20 mouse cellular contexts compared by ENCODE assay signal in the genomic region with DNA sequence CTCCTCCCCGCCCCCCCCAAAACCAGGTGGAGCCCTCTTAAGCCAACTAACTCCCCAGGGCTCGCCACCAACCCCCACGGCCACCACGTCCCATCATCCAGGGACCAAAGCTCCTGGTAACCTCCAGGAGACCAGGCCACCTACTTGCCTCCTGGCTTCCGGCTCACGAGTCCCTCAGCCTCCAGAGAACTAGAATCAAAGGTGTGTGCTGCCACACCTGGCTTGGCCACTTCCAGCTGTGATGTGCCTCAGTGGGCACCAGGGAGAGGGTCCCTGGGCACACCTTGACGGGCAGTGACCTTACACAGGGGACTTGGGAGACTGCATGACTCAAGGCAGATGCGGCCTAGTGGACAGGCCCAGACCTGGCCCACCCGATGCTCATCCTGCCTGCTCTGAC. TPM values are rescaled to one million over a fixed set of nuclear protein-coding genes. Genes with fewer than 3 reads are reported as not detected.
A peak's percentile ranks its signal among the peaks of the same experiment; 100 is the strongest.
DNase-seq lines count a peak whose midpoint lies in the region; ATAC-seq and TF ChIP-seq lines count a peak whose summit lies in the region.
"Had no signal": no experiment of that assay in that cellular context is flagged by ENCODE, and none has a peak within 500 bp of the region (broad histone marks: within the 10 kb centered on the region; RNA-seq: fewer than 3 reads in every experiment).

No protein-coding gene starts in this region.

- no peak overlapping the region for H3K4me3 ChIP-seq in heart, embryonic 13.5 days
- no peak overlapping the region for H3K4me3 ChIP-seq in midbrain, embryonic 12.5 days
- H3K4me3 ChIP-seq in midbrain, embryonic 14.5 days (replicated peaks; ENCODE audit: low read depth, low read length), result no peak overlapping the region
- no peak overlapping the region for H3K4me3 ChIP-seq in ES-E14 (ENCODE audit: insufficient read depth in 1 of 2, low read depth in 1 of 2, low read length in 2 of 2, poor library complexity in 1 of 2, severe bottlenecking in 1 of 2)
- no peak overlapping the region for H3K4me3 ChIP-seq in hindbrain, embryonic 14.5 days (replicated peaks; ENCODE audit: low read length)
- H3K4me3 ChIP-seq: erythroblast, embryonic 14.5 days had no signal

- intact Hi-C loops in heart, postnatal 14 days (cut with DNase I), result loop anchor here (2.0 kb wide), 2 partner anchors 63 to 121 kb away; no protein-coding TSS in a partner anchor

- ATAC-seq in heart, embryonic 13.5 days (ENCODE audit: extremely low read depth, insufficient number of reproducible peaks, low FRiP score, low TSS enrichment), result no peak
- ATAC-seq in midbrain, embryonic 12.5 days (ENCODE audit: low FRiP score, low read depth), result no peak
- ATAC-seq in midbrain, embryonic 14.5 days (ENCODE audit: low FRiP score, low TSS enrichment), result no peak
- no peak for ATAC-seq in hindbrain, embryonic 14.5 days (ENCODE audit: low FRiP score)
- ATAC-seq: liver, postnatal 0 days had no signal

- no peaks in the 10 kb centered on the region for H3K27me3 ChIP-seq in heart, embryonic 13.5 days (replicated peaks)
- H3K27me3 ChIP-seq in midbrain, embryonic 12.5 days, result no peaks in the 10 kb centered on the region
- H3K27me3 ChIP-seq in midbrain, embryonic 14.5 days (ENCODE audit: control insufficient read depth, insufficient read depth, low read length), result no peaks in the 10 kb centered on the region; the same call in 1 of the 2 replicates
- H3K27me3 ChIP-seq in hindbrain, embryonic 14.5 days (ENCODE audit: control insufficient read depth, insufficient read depth, low read length), result no peaks in the 10 kb centered on the region

- DNase-seq in heart, postnatal 14 days, result no peak
- no peak for DNase-seq in midbrain, embryonic 14.5 days
- DNase-seq in ES-E14 (ENCODE audit: low read depth, low spot score), result no peak
- no peak for DNase-seq in hindbrain, embryonic 14.5 days (ENCODE audit: low spot score)
- no peak for DNase-seq in ovary, postnatal 36 days (ENCODE audit: low spot score)
- DNase-seq: adrenal gland, adult 2 months; cerebellum, adult 11 months; cerebellum, postnatal 14 days; embryo, embryonic 11 days; gastrocnemius, postnatal 36 days; kidney, adult 2 months; kidney, postnatal 36 days; liver; liver, postnatal 0 days; right cerebral cortex, postnatal 25 days; thymus, postnatal 36 days had no signal

- in situ Hi-C loops in ES-E14 (cut with MboI; ENCODE audit: low sequenced_read_pairs in 2 of 2, unreplicated experiment in 2 of 2), result no loop called here

- no peaks in the 10 kb centered on the region for H3K9me3 ChIP-seq in heart, embryonic 13.5 days
- no peaks in the 10 kb centered on the region for H3K9me3 ChIP-seq in midbrain, embryonic 12.5 days
- no peaks in the 10 kb centered on the region for H3K9me3 ChIP-seq in midbrain, embryonic 14.5 days (ENCODE audit: control insufficient read depth, low read length)
- no peaks in the 10 kb centered on the region for H3K9me3 ChIP-seq in ES-E14 (ENCODE audit: control insufficient read depth, insufficient read depth, low read depth, low read length)
- no peaks in the 10 kb centered on the region for H3K9me3 ChIP-seq in hindbrain, embryonic 14.5 days (ENCODE audit: control insufficient read depth, low read length)

- H3K36me3 ChIP-seq in heart, embryonic 13.5 days, result peaks cover 26% of the 10 kb centered on the region
- H3K36me3 ChIP-seq in midbrain, embryonic 12.5 days, result peaks cover 23% of the 10 kb centered on the region
- H3K36me3 ChIP-seq in midbrain, embryonic 14.5 days (ENCODE audit: control insufficient read depth, insufficient read depth, low read length), result peaks cover 24% of the 10 kb centered on the region
- peaks cover 1% of the 10 kb centered on the region; the same call in 1 of the 2 replicates for H3K36me3 ChIP-seq in ES-E14 (ENCODE audit: control insufficient read depth, insufficient read depth, low read length, poor library complexity, severe bottlenecking)
- peaks cover 27% of the 10 kb centered on the region for H3K36me3 ChIP-seq in hindbrain, embryonic 14.5 days (replicated peaks; ENCODE audit: control insufficient read depth, insufficient read depth)

- WGBS in heart, embryonic 13.5 days, result 69% methylated on average over 9 of the region's 9 CpGs
- WGBS in midbrain, embryonic 12.5 days, result 76% methylated on average over 9 of the region's 9 CpGs
- 78% methylated on average over 9 of the region's 9 CpGs for WGBS in midbrain, embryonic 14.5 days
- WGBS in hindbrain, embryonic 14.5 days, result 84% methylated on average over 9 of the region's 9 CpGs

- peaks cover 13% of the 10 kb centered on the region for H3K4me1 ChIP-seq in heart, embryonic 13.5 days
- H3K4me1 ChIP-seq in midbrain, embryonic 12.5 days, result peaks cover 6% of the 10 kb centered on the region
- peaks cover 4% of the 10 kb centered on the region; the same call in 1 of the 2 replicates for H3K4me1 ChIP-seq in midbrain, embryonic 14.5 days (ENCODE audit: control insufficient read depth, insufficient read depth, low read length)
- peaks cover 0 to 22% of the 10 kb centered on the region in 2 experiments; a peak in 2 of 4 replicates for H3K4me1 ChIP-seq in ES-E14 (ENCODE audit: control insufficient read depth in 2 of 2, insufficient read depth in 2 of 2, low read length in 2 of 2, poor library complexity in 1 of 2)
- H3K4me1 ChIP-seq in hindbrain, embryonic 14.5 days (replicated peaks; ENCODE audit: control insufficient read depth, insufficient read depth, low read length), result peaks cover 3% of the 10 kb centered on the region

- peak overlapping the region; percentile 27; the same call in 1 of the 2 replicates for H3K4me2 ChIP-seq in heart, embryonic 13.5 days
- H3K4me2 ChIP-seq in midbrain, embryonic 12.5 days (replicated peaks), result no peak overlapping the region
- no peak overlapping the region for H3K4me2 ChIP-seq in midbrain, embryonic 14.5 days (ENCODE audit: low read length)
- no peak overlapping the region for H3K4me2 ChIP-seq in hindbrain, embryonic 14.5 days (replicated peaks)

- no peak overlapping the region for H3K27ac ChIP-seq in heart, embryonic 13.5 days (replicated peaks)
- no peak overlapping the region for H3K27ac ChIP-seq in midbrain, embryonic 12.5 days (replicated peaks)
- H3K27ac ChIP-seq in midbrain, embryonic 14.5 days (replicated peaks; ENCODE audit: low read depth, low read length), result no peak overlapping the region
- H3K27ac ChIP-seq in ES-E14 (ENCODE audit: insufficient read depth, low read depth, low read length, poor library complexity, severe bottlenecking), result peak overlapping the region; percentile 83
- H3K27ac ChIP-seq in hindbrain, embryonic 14.5 days, result no peak overlapping the region

- 0 out of 2 replicates have a peak overlapping the region, but pooled peaks have one; percentile 44 for H3K9ac ChIP-seq in heart, embryonic 13.5 days
- peak overlapping the region; percentile 34; the same call in 1 of the 2 replicates for H3K9ac ChIP-seq in midbrain, embryonic 12.5 days (replicated peaks)
- no peak overlapping the region for H3K9ac ChIP-seq in midbrain, embryonic 14.5 days (replicated peaks; ENCODE audit: low read length)
- H3K9ac ChIP-seq in ES-E14 (ENCODE audit: insufficient read depth, low read depth, low read length, poor library complexity, severe bottlenecking), result peak overlapping the region; percentile 7; the same call in 1 of the 2 replicates
- H3K9ac ChIP-seq in hindbrain, embryonic 14.5 days, result peak overlapping the region; percentile 7; the same call in 1 of the 2 replicates
- H3K9ac ChIP-seq: liver, postnatal 0 days had no signal

TF ChIP-seq in ES-E14, 5 proteins besides CTCF, POLR2A, EP300 and RAD21 (continues in another document):
- TF ChIP-seq MAFK (IDR thresholded peaks at IDR 0.05; ENCODE audit: insufficient read depth, low read depth, low read length), result no peak

RNA-seq across cellular contexts. Expression of a gene that starts 4.3 kb away (rescaled TPM):
- 72.4 and 80.9 TPM in 2 replicates for polyA plus RNA-seq in heart, embryonic 13.5 days (2015; fragmentation: Nextera tagmentation; extraction: Ambion mirVana)
- 10 to 100 TPM; 21.7 to 24.0 TPM for total RNA-seq in heart, postnatal 14 days (2021)
- 90.4 and 97.0 TPM in 2 replicates for polyA plus RNA-seq in midbrain, embryonic 12.5 days (2016; fragmentation: Nextera tagmentation; extraction: Ambion mirVana)
- 89.6 and 117 TPM in 2 replicates for polyA plus RNA-seq in midbrain, embryonic 14.5 days (2014; fragmentation: Nextera tagmentation; extraction: Ambion mirVana)
- total RNA-seq in ES-E14 (2012; rRNA removed), result 155 and 195 TPM in 2 replicates
- 91.8 and 97.8 TPM in 2 replicates for polyA plus RNA-seq in hindbrain, embryonic 14.5 days (2014; fragmentation: Nextera tagmentation; extraction: Ambion mirVana)

RNA-seq across cellular contexts. Expression of a gene that starts 14.8 kb away (rescaled TPM):
- 0.09 and 0.11 TPM in 2 replicates for polyA plus RNA-seq in heart, embryonic 13.5 days (2015; fragmentation: Nextera tagmentation; extraction: Ambion mirVana)
- total RNA-seq in heart, postnatal 14 days (2021), result under 1 TPM; 0.10 to 0.19 TPM
- 0.39 and 0.54 TPM in 2 replicates for polyA plus RNA-seq in midbrain, embryonic 12.5 days (2016; fragmentation: Nextera tagmentation; extraction: Ambion mirVana)
- polyA plus RNA-seq in midbrain, embryonic 14.5 days (2014; fragmentation: Nextera tagmentation; extraction: Ambion mirVana), result 0.39 and 0.53 TPM in 2 replicates
- total RNA-seq in ES-E14 (2012; rRNA removed), result 0.36 and 0.74 TPM in 2 replicates
- 0.30 and 0.33 TPM in 2 replicates for polyA plus RNA-seq in hindbrain, embryonic 14.5 days (2014; fragmentation: Nextera tagmentation; extraction: Ambion mirVana)
- total RNA-seq: hematopoietic stem cell, adult 5-6 weeks had no signal
- polyA plus RNA-seq: erythroblast, embryonic 14.5 days had no signal

RNA-seq across cellular contexts. Expression of a gene that starts 28.4 kb away (rescaled TPM):
- 10.6 and 12.8 TPM in 2 replicates for polyA plus RNA-seq in heart, embryonic 13.5 days (2015; fragmentation: Nextera tagmentation; extraction: Ambion mirVana)
- 100 to 1,000 TPM; 124 to 125 TPM for total RNA-seq in heart, postnatal 14 days (2021)
- 19.3 and 20.9 TPM in 2 replicates for polyA plus RNA-seq in midbrain, embryonic 12.5 days (2016; fragmentation: Nextera tagmentation; extraction: Ambion mirVana)
- polyA plus RNA-seq in midbrain, embryonic 14.5 days (2014; fragmentation: Nextera tagmentation; extraction: Ambion mirVana), result 20.7 and 28.4 TPM in 2 replicates
- total RNA-seq in ES-E14 (2012; rRNA removed), result 127 and 220 TPM in 2 replicates
- 22.6 and 22.8 TPM in 2 replicates for polyA plus RNA-seq in hindbrain, embryonic 14.5 days (2014; fragmentation: Nextera tagmentation; extraction: Ambion mirVana)

RNA-seq across cellular contexts. Expression of a gene that starts 28.8 kb away (rescaled TPM):
- 3.4 and 4.2 TPM in 2 replicates for polyA plus RNA-seq in heart, embryonic 13.5 days (2015; fragmentation: Nextera tagmentation; extraction: Ambion mirVana)
- 1 to 10 TPM; 2.2 to 2.6 TPM for total RNA-seq in heart, postnatal 14 days (2021)
- polyA plus RNA-seq in midbrain, embryonic 12.5 days (2016; fragmentation: Nextera tagmentation; extraction: Ambion mirVana), result 4.0 and 5.6 TPM in 2 replicates
- polyA plus RNA-seq in midbrain, embryonic 14.5 days (2014; fragmentation: Nextera tagmentation; extraction: Ambion mirVana), result 2.4 and 4.0 TPM in 2 replicates
- total RNA-seq in ES-E14 (2012; rRNA removed), result 10.8 and 16.3 TPM in 2 replicates
- 3.4 and 3.8 TPM in 2 replicates for polyA plus RNA-seq in hindbrain, embryonic 14.5 days (2014; fragmentation: Nextera tagmentation; extraction: Ambion mirVana)

RNA-seq across cellular contexts. Expression of a gene that starts 32.7 kb away (rescaled TPM):
- polyA plus RNA-seq in heart, embryonic 13.5 days (2015; fragmentation: Nextera tagmentation; extraction: Ambion mirVana), result 264 and 271 TPM in 2 replicates
- total RNA-seq in heart, postnatal 14 days (2021), result 10 to 100 TPM; 36.2 to 45.9 TPM
- polyA plus RNA-seq in midbrain, embryonic 12.5 days (2016; fragmentation: Nextera tagmentation; extraction: Ambion mirVana), result 109 and 168 TPM in 2 replicates
- polyA plus RNA-seq in midbrain, embryonic 14.5 days (2014; fragmentation: Nextera tagmentation; extraction: Ambion mirVana), result 10.9 and 35.0 TPM in 2 replicates
- total RNA-seq in ES-E14 (2012; rRNA removed), result 94.1 and 159 TPM in 2 replicates
- polyA plus RNA-seq in hindbrain, embryonic 14.5 days (2014; fragmentation: Nextera tagmentation; extraction: Ambion mirVana), result 28.4 and 37.6 TPM in 2 replicates
